Mouse (Mus musculus) ovary, postnatal 36 days (tissue): ENCODE measurements around the gene Slco3a1.

ENCODE experiments used
- DNase-seq: peaks from one replicate; pipeline ENCODE4 v3.0.0; 2022; ENCODE audit warnings: low spot score, mixed read lengths

Slco3a1 gene

GRCm38 (mm10) chr7:74382286-74382685, 172.3 kb downstream of the Slco3a1 start:
- DNase-seq, result no peak

DNA sequence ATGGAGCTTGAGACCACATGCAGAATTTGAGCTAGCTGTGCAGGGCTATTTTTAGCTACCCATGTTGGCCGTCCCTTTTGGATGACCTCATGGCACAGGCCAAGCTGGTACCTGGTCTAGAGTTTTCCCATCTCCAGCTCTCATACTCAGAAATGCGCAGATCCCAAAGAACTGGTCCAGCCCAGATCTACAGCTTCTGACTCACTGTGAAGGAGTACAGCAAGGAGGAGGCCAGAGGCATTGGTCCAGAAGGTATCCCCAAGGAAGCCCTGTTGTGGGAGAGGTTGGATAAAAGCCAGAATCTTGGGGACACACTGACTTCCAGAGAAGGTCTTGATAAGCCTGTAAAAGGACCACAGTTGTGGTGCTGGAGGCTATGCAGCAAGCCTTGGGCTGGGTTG, 172.7 kb downstream of the Slco3a1 start:
- DNase-seq, result peak; percentile 35

DNA sequence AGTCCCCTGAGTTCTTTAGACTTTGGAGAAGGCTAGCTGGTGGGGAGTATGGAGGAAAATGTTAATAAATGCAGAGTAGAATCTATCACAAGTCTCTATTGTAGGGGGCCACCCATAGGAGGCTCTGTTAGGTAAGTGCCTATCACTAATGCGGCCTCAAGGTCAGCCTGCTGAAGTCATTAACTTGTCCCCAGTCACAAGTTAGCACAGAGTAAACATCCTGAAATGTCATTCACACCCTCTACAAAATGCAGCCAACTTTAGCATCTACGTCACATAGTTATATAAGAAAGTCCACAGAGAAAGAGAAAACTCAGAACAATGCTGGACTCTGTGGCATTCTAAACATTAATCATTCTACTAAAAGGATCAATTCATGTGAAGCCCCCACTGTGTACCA, 173.5 kb downstream of the Slco3a1 start:
- no peak for DNase-seq

DNA sequence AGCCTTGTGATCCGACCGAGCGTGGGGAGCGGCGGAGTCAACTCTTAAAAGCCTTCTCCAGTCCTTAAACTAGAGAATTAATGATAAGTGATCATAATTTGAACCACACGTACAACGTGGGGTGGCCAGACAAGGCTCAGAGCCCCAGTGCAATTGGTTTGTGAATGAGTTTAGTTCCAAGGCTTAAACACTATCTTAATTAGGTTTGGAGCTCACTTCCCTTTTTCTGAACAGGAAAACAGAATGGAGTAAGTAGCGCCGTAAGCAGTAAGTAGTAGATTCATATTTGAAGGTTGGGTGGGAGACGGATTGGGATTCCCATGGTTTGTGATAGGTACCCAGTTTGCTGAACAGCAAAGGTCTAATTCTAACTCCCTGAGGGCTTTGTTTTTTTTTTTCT, 176.7 kb downstream of the Slco3a1 start:
- DNase-seq, result no peak

GRCm38 (mm10) chr7:74376397-74377044, 178.1 kb downstream of the Slco3a1 start:
- DNase-seq, result no peak

DNA sequence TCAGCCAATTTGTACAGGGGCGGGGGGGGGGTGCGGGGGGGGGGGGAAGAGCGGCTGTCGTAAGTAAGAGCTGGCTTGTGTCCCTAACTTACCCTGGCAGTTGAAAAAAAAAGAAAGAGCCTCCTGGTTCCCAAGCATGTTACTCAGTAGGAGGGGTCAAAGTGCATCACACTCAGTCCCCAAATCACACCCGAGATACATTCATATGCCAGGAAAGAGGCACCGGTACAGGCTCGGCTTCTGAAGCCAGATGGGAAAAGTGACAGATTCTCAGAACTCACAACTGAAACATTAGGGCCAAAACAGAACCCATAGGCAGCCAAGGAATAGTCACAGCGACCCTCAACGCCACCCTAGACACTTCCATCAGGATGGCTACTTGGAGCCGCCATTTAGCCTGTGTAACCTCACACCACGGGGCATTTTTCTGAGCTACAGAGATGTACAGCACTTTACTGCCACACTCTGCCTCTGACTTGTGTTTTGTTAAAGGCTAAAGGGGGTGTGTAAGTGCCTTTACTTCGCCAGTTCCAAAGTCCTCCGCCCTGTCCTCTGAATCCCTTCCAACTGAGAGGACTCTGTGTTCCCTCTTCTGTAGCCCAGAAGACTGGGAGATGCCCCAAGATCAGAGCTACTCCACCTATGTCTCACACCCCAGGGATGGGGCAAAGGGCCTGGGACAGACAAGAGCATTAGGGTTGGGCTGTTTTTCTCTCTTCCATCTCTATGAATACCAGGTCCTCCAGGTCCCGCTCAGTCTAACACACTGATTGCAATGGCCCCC, 179.2 kb downstream of the Slco3a1 start:
- no peak for DNase-seq

GRCm38 (mm10) chr7:74373056-74373455, 181.5 kb downstream of the Slco3a1 start:
- no peak for DNase-seq

DNA sequence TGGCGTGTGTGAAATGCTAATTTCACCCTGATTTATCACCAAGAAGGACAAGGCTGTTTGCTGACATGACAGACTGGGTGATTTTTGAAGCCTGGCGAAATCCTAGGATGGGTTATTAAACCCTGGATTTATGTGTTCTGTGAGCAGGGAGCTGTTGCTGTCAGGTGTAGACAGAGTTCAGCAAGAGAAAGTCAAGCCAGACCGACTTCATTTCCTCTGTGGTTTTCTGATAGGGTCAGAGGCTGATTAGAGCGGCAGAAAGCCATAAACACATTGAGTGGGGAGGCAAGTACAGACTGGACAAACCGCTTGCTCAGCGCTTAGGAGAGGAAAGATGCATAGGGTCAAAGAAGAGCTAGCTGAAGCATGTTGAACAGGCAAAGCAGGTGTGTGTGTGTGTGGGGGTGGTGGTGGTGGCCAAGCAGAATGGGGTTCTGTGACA, 182.4 kb downstream of the Slco3a1 start:
- DNase-seq, result no peak

GRCm38 (mm10) chr7:74371656-74372055, 182.9 kb downstream of the Slco3a1 start:
- DNase-seq, result no peak

GRCm38 (mm10) chr7:74371208-74371607, 183.4 kb downstream of the Slco3a1 start:
- DNase-seq, result no peak

GRCm38 (mm10) chr7:74369657-74370056, 184.9 kb downstream of the Slco3a1 start:
- peak; percentile 48 for DNase-seq

DNA sequence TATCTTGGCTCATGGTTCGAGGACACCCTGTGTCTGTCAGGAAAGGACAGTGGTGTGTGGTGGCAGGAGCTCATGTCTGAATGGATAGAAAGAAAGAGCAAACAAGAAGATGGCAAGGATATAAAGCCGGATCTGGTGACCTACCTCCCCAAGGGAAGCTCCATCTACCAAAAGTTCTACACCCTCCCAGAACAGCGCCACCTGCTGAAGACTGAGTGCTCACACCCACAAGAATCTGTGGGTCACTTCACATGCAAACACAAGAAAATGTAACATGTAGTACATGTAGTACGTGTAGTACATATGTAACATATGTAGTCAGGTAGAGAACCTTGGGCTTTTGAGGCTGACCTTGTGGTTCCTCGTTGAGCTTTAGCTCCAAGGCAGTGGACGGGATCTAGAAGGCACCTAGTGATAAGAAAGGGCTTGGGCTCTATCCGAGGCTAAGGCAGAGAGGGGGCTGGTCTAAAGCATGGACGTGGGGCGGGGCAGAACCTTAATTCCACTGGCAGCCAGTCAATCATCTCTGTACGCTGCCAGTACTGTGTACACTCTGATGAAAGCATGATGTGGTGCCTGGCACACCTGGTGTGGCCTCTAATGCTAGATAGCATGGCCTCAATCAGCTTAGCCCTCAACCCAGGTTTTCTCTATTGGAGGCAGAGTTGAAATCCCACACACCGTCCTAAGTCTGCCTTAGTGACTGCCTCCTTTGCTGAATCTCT, 186.2 kb downstream of the Slco3a1 start:
- no peak for DNase-seq

DNA sequence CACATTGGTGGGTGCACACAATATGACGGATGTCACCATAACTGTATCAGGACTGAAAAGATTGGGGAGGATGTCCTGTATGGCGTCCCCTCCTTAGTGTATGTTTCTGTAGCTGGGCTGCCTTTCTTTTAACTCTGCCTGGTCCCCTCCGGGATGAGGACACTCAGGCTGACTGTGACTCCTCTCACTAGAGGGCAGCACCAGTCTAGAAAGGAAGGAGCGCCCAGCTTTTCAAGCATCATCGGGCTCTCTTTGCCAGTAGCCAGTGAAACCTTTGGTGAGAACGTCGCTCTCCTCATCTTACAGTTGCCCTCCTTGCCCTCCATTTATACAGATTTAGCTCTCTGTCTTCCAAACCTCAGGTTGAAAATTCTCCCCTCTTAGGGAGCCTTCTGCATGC, 187.2 kb downstream of the Slco3a1 start:
- peak; percentile 46 for DNase-seq

DNA sequence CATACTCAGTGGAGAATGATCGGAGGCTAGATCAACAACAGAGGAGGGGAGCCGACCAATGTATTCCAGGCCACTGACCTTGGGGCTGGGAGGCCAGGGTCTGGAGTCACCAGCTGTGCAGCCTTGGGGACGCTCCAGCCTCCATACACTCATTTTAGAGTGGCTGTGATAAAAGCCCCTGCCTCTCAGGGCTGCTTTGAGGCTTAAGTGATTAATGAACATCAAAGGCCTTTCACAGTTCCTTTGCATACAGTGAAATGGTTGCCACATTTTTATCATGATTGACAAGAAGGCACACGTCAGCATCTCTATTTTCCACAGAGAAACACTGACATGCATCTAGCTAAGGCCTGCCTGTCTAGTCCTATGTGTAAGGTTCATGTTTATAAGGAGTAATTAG, 189.0 kb downstream of the Slco3a1 start:
- no peak for DNase-seq

GRCm38 (mm10) chr7:74364956-74365355, 189.6 kb downstream of the Slco3a1 start:
- peak; percentile 36 for DNase-seq

DNA sequence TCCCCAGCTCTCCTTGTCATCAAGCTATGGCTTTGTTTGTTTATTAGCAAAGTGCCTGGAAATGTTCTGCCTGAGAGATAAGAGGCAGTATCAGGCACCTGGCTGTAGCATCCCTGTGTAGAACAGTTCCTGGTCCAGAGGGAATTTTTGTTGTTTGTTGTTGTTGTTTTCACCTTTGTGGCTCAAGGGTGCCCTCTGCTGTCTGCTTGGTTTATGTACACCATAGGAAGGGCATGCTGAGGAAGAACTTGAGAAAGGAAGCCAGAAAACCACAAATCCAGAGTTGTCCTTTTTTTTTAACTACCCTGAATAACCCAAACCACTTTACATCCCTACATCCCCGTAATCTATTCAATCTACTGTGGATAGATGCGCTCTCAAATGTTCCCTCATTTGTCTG, 191.1 kb downstream of the Slco3a1 start:
- no peak for DNase-seq

- no peak for DNase-seq
Measured at GRCm38 (mm10) chr7:74361677-74362076, 192.9 kb downstream of the Slco3a1 start.

DNA sequence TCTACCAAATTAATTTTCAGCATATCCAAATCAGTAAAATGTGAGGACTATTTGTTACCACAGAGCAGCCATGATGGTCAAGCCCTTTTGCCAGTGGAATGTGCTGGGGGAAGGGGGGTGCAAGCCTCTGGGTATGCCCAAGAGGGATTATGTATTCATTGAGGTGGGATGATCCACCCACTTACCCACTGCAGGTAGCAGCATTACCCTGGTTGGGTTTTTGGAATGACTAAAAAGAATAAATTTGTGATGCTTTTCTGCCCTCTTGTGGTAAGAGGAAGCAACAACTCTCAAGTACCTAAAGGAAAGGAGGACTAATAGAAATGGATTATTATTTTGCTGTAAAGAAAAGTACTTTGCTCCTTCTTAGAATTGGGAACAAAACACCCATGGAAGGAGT, 197.6 kb downstream of the Slco3a1 start:
- no peak for DNase-seq

DNA sequence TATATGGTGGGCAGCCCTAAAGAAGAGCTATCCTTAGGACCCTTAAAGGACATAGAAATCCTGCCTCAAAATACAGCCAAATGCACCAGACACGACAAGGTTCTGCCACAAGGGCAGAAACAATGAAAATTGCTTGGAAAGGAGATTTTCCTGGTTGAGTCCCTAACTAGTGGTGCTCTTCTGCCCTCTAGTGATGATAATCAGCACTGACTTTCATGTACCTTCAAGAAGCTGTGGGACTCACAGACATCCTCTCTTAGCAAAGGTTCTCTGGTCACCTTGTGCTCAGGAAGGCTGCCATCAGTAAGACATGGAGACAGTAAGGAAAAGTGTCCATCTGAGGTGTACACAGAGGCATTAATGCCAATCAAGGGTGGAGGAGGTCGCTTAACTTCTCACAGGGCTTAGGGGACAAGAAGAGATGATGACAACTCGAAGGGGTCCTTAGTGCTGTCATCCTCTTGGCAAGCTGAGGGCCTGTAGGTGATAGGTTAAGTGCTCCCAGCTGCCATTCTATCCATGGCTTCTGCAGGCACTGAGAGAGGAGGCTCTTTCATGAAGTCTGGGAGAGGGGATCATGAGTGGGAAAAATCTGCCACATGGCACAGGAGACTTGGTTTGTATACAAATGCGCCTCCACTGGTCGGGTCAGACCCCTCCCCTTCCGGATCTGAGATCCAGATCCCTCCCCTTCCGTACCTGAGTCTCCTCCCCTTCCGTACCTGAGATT, 199.9 kb downstream of the Slco3a1 start:
- DNase-seq, result no peak

DNA sequence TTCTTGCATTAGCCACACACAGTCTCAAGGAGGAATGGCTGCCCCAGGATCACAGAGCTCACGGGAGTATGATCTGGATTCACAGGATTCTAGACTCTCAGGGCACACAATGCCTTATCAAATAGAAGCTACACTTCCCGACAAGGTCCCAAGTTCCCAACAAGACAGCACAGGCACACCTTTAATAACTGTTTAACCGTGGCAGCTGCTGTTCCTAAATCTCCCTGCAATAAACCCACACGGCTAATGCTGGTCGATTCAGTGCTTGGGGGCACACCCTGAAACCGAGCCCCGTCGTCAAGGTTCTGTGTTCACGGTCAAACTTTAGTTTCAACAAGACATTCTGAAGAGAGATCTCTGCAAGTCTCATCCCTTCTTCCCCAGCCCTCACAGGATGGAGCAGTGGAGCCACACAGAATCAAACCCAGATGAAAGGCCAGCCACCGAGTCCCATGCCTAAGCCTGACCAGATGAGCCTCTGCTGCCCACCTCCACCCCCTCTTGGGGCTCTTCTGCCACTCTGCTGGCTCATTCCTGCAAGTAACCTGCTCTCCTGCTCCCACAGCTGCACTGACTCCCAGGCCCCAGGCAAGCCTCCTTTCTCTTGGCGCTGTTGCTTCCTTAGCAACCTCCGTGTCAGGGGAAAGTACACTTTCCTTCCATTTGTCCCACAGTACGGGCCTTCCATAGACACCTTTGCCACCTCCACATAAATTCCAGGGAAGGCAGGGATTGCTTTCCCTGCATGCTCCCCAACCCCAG, 200.7 kb downstream of the Slco3a1 start:
- DNase-seq, result no peak

- no peak for DNase-seq
Measured at GRCm38 (mm10) chr7:74353240-74353639, 201.3 kb downstream of the Slco3a1 start.
